Mouse (Mus musculus) heart, postnatal 0 days (tissue): Measurements from ENCODE around the gene Atf6b. TPM values are rescaled to one million over a fixed set of nuclear protein-coding genes. Genes with fewer than 3 reads are reported as not detected.
A peak's percentile ranks its signal among the peaks of the same experiment; 100 is the strongest.

Source experiments
- ATAC-seq: fragments of 200-750 bp; cut with Nextera tagmentation; 2 replicates; pipeline ENCODE4 v1.8.0; 2017; ENCODE audit warnings: low read depth, moderate number of reproducible peaks, moderate library complexity; ENCODE audit not compliant: insufficient read depth
- DNase-seq: peaks from one replicate; pipeline ENCODE4 v3.0.0-alpha.2; 2016; ENCODE audit warnings: low spot score
- H3K27ac ChIP-seq: fragments of 300-500 bp; sonication (generic); 2 replicates; pipeline ENCODE4 v1.5.1; 2014; ENCODE audit warnings: low read depth, mild to moderate bottlenecking
- H3K27me3 ChIP-seq: fragments of 300-500 bp; sonication (generic); 2 replicates; pipeline ENCODE4 v1.6.1; 2014; ENCODE audit warnings: low read length, mixed read lengths; ENCODE audit not compliant: control insufficient read depth, insufficient read depth
- H3K36me3 ChIP-seq: fragments of 300-500 bp; sonication (generic); replicated peaks from 2 replicates; pipeline ENCODE4 v1.6.1; 2014; ENCODE audit warnings: low read length, mixed read lengths; ENCODE audit not compliant: control insufficient read depth, insufficient read depth
- H3K4me1 ChIP-seq: fragments of 300-500 bp; sonication (generic); 2 replicates; pipeline ENCODE4 v1.6.1; 2014; ENCODE audit warnings: antibody characterized with exemption; ENCODE audit not compliant: control insufficient read depth, insufficient read depth
- H3K4me2 ChIP-seq: fragments of 300-500 bp; sonication (generic); 2 replicates; pipeline ENCODE4 v1.6.1; 2014; ENCODE audit warnings: low read depth, mild to moderate bottlenecking, low read length, moderate library complexity
- H3K4me3 ChIP-seq: fragments of 300-500 bp; sonication (generic); 2 replicates; pipeline ENCODE4 v1.5.1; 2014; ENCODE audit warnings: low read depth, low read length
- H3K9ac ChIP-seq: fragments of 300-500 bp; sonication (generic); replicated peaks from 2 replicates; pipeline ENCODE4 v1.6.1; 2014; ENCODE audit warnings: low read depth, low read length, mixed read lengths
- H3K9me3 ChIP-seq: fragments of 300-500 bp; sonication (generic); replicated peaks from 2 replicates; pipeline ENCODE4 v1.6.1; 2016; ENCODE audit warnings: low read length; ENCODE audit not compliant: control insufficient read depth
- CTCF ChIP-seq: IDR thresholded peaks from 2 replicates; pipeline ENCODE4 v1.5.1; 2016; ENCODE audit warnings: antibody characterized with exemption, control low read depth, low read depth
- EP300 ChIP-seq: IDR thresholded peaks from 2 replicates; pipeline ENCODE4 v1.6.1; 2016; ENCODE audit warnings: antibody characterized with exemption, low read depth
- WGBS: fragments of 180-500 bp; shearing (Covaris S2); extraction: QIAGEN DNeasy Blood & Tissue Kit; methylation state at CpG from one replicate; pipeline ENCODE4 v1.1.7; 2014; 5-methylcytosine and 5-hydroxymethylcytosine counted together
- polyA plus RNA-seq: library from polyadenylated mRNA; unstranded; fragments of >200 nt; fragmentation: Nextera tagmentation; extraction: Ambion mirVana; gene quantifications from 2 replicates; pipeline ENCODE4 v1.2.1, GENCODE M21; 2015
- total RNA-seq: library from RNA; depleted of rRNA; stranded (reverse); fragments of >200 nt; gene quantifications from 2 replicates; pipeline ENCODE4 v1.2.3, GENCODE M21; 2014; ENCODE audit warnings: low replicate concordance

Atf6b gene
- total and polyA plus RNA-seq, 2 experiments from 2014 or later, result 16.6 to 22.5 TPM

- H3K27ac ChIP-seq, result peak within 1 kb of the TSS; percentile 95
- peak within 1 kb of the TSS; percentile 70 for H3K4me3 ChIP-seq
- H3K9ac ChIP-seq, result peak within 1 kb of the TSS; percentile 84
- peaks cover 20% of the 10 kb centered on the region for H3K36me3 ChIP-seq
- DNase-seq (peak; percentile 100), ATAC-seq (peak; percentile 89)
- peak; percentile 2; the same call in 1 of the 2 replicates for TF ChIP-seq EP300
- TF ChIP-seq CTCF, result no peak
- H3K4me2 ChIP-seq, result peak within 1 kb of the TSS; percentile 98
- no peaks in the 10 kb centered on the region for H3K27me3 ChIP-seq
- under 1% methylated on average over 35 of the region's 35 CpGs for WGBS
- peaks cover 22% of the 10 kb centered on the region for H3K4me1 ChIP-seq
- H3K9me3 ChIP-seq, result no peaks in the 10 kb centered on the region
Measured at GRCm38 (mm10) chr17:34604061-34604508, 42.9 kb upstream of the Atf6b start, which contains the start of gene Agpat1. Agpat1 (plus strand) TSS chr17:34604262.

GRCm38 (mm10) chr17:34604511-34605237, 42.3 kb upstream of the Atf6b start:
- no peaks in the 10 kb centered on the region for H3K27me3 ChIP-seq
- no peak for DNase-seq
- 18% methylated on average over 24 of the region's 24 CpGs for WGBS
- H3K4me1 ChIP-seq, result peaks cover 22% of the 10 kb centered on the region
- peak overlapping the region; percentile 70 for H3K4me3 ChIP-seq
- H3K36me3 ChIP-seq, result peaks cover 20% of the 10 kb centered on the region
- ATAC-seq, result no peak
- peak overlapping the region; percentile 98 for H3K4me2 ChIP-seq
- H3K9ac ChIP-seq, result peak overlapping the region; percentile 84
- no peak for TF ChIP-seq CTCF
- no peak for TF ChIP-seq EP300
- peak overlapping the region; percentile 95 for H3K27ac ChIP-seq
- H3K9me3 ChIP-seq, result no peaks in the 10 kb centered on the region

- H3K36me3 ChIP-seq, result peaks cover 17% of the 10 kb centered on the region
- DNase-seq (peak; percentile 92), ATAC-seq (peak; percentile 40)
- peak overlapping the region; percentile 70 for H3K4me3 ChIP-seq
- H3K4me2 ChIP-seq, result peak overlapping the region; percentile 98
- no peaks in the 10 kb centered on the region for H3K9me3 ChIP-seq
- no peaks in the 10 kb centered on the region for H3K27me3 ChIP-seq
- TF ChIP-seq EP300 (no peak), CTCF (no peak)
- peak overlapping the region; percentile 84 for H3K9ac ChIP-seq
- 0% methylated on average over 27 of the region's 30 CpGs for WGBS
- peak overlapping the region; percentile 95 for H3K27ac ChIP-seq
- peaks cover 22% of the 10 kb centered on the region for H3K4me1 ChIP-seq
Measured at GRCm38 (mm10) chr17:34605609-34606008, 41.3 kb upstream of the Atf6b start.

GRCm38 (mm10) chr17:34606186-34607039, 40.5 kb upstream of the Atf6b start:
- 15% methylated on average over 31 of the region's 32 CpGs for WGBS
- H3K9ac ChIP-seq, result peak overlapping the region; percentile 84
- TF ChIP-seq EP300, result no peak
- TF ChIP-seq CTCF, result no peak
- peaks cover 18% of the 10 kb centered on the region for H3K36me3 ChIP-seq
- ATAC-seq (no peak), DNase-seq (no peak)
- H3K4me1 ChIP-seq, result peaks cover 22% of the 10 kb centered on the region
- H3K4me2 ChIP-seq, result peak overlapping the region; percentile 98
- H3K27me3 ChIP-seq, result no peaks in the 10 kb centered on the region
- no peaks in the 10 kb centered on the region for H3K9me3 ChIP-seq
- peak overlapping the region; percentile 70 for H3K4me3 ChIP-seq
- H3K27ac ChIP-seq, result peak overlapping the region; percentile 95

GRCm38 (mm10) chr17:34607997-34608396, 38.9 kb upstream of the Atf6b start:
- no peak overlapping the region for H3K4me3 ChIP-seq
- 67% methylated on average over 7 of the region's 7 CpGs for WGBS
- no peak overlapping the region for H3K4me2 ChIP-seq
- peaks cover 28% of the 10 kb centered on the region for H3K36me3 ChIP-seq
- H3K9me3 ChIP-seq, result no peaks in the 10 kb centered on the region
- TF ChIP-seq EP300 (no peak), CTCF (no peak)
- no peak overlapping the region for H3K9ac ChIP-seq
- no peak overlapping the region for H3K27ac ChIP-seq
- no peaks in the 10 kb centered on the region for H3K27me3 ChIP-seq
- ATAC-seq (no peak), DNase-seq (no peak)
- peaks cover 17% of the 10 kb centered on the region for H3K4me1 ChIP-seq
